Mouse (Mus musculus) heart, adult 9 months (tissue): ENCODE measurements around the gene Alpl.

Source experiments
- DNase-seq, 2 experiments: peaks; one replicate each; pipeline ENCODE4 v3.0.0; 2022; ENCODE audit warnings: low spot score in 2 of 2

Alpl gene

DNA sequence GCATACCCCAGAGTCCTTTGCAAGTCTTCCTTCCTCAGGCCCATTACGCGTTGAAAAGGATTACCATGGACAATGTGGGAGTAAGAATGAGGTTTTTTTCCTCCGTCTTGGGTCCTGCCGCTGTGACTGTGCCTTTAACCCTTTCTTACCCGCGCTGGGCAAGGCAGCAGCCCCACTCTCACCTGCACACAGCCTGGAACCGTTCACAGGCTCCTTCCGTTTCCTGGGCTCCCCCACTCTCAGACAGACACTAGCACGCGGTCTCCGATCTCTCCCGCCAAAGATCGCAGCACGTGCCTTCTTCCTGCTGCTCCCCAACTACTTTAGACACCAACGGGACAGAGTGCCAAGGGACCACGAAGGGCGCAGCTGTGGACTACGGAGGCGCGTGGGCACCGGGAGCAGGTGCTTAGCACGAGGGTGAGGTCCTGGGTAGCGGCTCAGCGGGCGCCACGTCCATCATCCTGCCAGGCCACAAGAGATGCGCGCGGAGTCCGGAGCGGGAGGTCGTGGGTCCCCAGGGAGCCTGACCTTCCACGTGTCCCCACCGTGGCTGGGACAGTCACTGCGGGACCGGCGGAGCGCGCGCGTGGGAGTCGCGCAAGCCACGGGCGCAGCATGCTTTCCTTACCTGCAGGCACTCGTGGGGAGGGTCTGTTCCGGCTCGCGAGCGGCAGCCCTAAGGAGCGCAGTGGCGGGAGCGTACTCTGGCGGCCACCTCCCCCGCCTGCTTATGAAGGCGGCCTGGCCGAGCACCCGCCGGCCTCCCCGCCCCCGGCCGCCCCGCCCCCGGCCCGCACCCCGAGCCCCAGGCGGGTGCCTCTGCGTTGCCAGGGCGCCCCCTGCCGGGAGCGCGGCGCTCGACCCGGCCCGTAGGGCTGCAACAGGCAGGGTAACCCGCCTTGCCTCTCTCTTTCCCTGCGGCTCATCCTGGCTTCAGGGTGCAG is at the start of gene Alpl:
Gene Alpl, minus strand, starts transcription at position 774 of the 947 bp plus-strand sequence.
- peak; percentile 54 to 67 for DNase-seq

DNA sequence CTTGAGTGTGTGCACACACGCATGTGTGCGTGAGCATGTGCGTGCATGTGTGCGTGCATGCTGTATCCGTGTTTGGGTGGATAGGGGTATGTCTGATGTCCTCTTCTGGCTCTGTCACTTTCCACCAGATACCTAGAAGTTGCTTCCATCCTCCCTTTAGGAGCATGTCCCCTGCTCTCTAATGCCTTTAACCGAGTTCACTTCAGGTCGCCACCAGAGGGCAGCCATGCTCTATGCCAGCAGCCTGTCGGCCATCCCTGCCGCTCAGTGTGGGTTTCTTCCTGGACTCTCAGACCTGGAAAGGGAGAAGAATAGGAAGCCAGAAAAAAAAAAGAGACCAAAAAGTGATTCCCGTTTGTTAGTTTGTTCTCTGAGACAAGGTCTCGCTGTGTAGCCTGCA is 48.5 kb upstream of the Alpl start:
- peak in 1 of 2 experiments; percentile 65 for DNase-seq

DNA sequence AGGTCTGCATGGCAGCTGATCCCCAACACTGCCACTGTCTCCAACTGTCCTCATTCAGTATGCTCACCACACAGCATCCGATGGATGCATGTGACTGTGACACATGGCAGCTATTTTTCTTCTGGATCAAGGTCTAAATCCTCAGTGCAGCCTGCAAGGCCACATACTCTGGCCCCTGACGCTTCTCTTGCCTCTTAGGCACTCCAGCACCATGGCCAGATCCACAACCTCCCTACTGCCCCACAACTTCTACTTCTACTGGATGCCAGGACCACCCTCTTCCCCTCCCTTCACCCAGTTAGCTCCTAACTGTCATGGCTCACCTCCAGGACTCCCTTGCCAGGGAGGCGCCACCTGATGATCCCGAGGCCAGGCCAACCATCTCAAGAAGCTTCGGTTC is 43.3 kb upstream of the Alpl start:
- DNase-seq, result no peak

- no peak for DNase-seq
These were observed 42.6 kb upstream of the Alpl start for GRCm38 (mm10) chr4:137838791-137839190.

GRCm38 (mm10) chr4:137837792-137838191 is 41.6 kb upstream of the Alpl start:
- peak; percentile 79 to 81 for DNase-seq

- no peak for DNase-seq
These were observed 40.6 kb upstream of the Alpl start for GRCm38 (mm10) chr4:137836741-137837140.

DNA sequence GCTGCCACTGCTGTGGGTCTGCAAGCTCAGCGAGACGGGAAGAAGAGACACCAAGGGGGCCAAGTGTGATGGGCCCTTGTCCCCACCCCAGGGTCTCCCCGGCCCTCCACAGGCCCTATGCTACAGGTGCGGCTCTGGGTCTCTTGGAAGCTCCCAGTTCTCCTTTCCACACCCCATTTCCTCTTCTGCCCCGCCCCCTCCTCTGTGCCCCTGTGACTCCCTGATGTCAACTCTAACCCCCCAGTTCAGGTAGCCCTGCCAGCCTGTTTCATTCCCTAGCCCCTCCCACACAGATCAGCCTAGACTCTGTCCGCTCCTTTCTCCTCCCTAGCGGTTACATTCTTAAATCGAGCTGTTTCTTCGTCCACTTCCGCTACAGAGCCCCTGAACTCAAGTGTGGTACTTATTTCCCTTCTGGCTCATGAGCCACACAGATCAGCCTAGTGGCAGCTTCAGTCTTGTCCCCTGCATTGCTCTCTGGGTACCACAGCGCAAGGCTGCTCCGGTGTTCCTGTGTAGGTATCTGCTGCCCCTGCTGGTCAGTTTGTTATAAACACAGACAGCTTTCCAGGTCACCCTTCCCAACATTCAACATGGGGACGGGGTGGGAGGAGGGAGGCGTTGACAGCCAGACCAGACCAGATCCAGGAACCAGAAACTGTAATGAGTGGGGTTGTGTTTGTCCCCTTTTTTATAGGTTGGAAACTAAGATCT is 39.6 kb upstream of the Alpl start:
- peak; percentile 81 to 85 for DNase-seq

- no peak for DNase-seq
These were observed 35.4 kb upstream of the Alpl start for GRCm38 (mm10) chr4:137831598-137831997.

DNA sequence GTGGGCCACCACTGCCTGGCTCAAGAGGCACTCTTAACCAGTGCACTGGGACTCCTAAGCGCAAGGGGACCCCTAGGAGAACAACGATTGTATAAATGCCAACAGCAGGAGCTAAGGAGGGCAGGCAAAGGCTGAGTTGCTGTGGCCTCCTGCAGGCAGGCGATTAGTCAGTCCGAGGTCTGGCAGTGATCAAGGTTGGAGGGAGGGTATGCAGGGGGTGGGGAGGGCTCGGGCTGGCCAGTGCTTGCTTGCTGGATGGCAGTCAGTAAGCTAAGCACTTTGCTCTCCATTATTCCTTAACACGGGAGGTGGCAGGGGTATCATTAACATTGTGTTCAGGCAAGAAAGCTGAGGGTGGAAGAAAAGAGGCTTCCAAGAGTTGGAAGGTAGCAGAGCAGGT is 34.2 kb upstream of the Alpl start:
- DNase-seq, result no peak

DNA sequence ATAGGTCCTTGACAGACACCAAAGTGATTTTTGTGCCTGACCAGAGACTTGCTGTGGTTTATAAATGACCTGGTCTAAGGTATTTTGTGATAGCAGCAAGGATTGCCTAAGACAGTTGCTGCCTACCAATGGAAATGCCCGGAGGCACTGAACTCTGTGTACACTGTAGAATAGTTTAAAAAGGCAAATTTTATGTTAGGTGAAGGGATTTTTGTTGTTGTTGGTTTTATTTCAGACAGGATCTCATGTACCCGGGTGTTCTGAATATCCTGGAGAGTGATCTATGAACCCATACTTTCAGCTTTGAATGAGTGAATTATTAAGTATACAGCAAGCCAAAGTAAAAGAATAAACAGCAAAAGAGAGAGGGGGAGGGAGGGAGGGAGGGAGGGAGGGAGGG is 28.7 kb upstream of the Alpl start:
- no peak for DNase-seq

DNA sequence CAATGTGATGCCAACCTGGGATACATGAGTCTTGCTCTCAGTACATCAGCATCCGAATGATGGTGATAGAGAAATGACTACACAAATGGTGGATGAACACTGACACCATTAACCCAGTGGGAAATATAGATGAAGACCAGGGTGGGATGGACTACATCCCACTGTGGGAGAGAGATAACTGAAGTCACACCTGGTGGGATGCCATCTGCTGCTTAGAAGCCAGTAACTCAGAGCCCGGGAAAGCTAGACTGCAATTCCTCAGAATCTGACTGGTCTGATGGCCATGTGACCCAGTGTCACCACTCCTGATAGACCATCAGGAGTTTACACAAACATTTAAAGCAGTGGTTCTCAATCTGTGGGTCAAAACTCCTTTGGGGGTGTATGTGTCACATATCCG is 27.4 kb upstream of the Alpl start:
- no peak for DNase-seq

GRCm38 (mm10) chr4:137822537-137822936 is 26.4 kb upstream of the Alpl start:
- DNase-seq, result no peak

GRCm38 (mm10) chr4:137820721-137821120 is 24.5 kb upstream of the Alpl start:
- DNase-seq, result peak; percentile 33 to 64

DNA sequence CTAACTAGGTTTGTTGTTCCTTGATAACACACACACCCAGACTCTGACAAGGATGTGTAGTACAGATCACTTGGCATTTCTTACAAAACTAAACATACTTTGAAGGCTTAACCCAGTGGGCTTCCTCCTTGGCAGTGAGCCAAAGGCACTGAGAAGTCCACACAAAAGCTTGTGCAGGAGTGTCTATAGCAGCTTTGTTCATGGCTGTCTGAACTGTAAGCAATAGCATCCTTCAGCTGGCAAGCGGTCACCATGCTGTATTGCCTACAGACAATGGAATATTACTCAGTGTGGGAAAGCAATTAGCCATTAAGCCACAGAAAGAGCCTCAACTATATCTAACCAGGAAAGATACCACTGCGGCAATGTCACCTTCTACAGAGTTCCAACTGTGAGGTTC is 23.3 kb upstream of the Alpl start:
- no peak for DNase-seq

DNA sequence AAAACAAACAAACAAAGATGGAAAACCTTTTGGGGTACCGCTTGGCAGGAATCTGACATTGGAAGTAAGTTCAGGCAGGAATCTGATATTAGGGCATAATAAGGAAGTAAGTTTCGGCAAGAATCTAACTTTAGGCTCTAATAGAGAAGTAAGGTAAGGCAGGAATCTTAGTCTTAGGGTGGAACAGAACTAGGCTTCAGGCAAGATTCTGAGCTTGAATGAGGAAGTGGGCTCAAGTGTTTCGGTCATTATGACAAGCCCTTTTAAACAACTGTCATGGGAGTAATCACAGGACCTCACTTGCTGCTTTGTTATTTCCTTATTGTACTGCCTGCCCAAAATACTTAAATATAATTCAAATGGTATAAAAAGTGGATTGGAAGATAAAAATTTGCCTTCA is 22.2 kb upstream of the Alpl start:
- DNase-seq, result no peak

- DNase-seq, result peak in 1 of 2 experiments; percentile 35
These were observed 20.0 kb upstream of the Alpl start for GRCm38 (mm10) chr4:137816216-137816615.

- no peak for DNase-seq
These were observed 19.3 kb upstream of the Alpl start for GRCm38 (mm10) chr4:137815473-137815872.

- DNase-seq, result peak; percentile 29 to 35
These were observed 18.0 kb upstream of the Alpl start for GRCm38 (mm10) chr4:137814140-137814539.

GRCm38 (mm10) chr4:137812946-137813708 is 16.9 kb upstream of the Alpl start:
- peak; percentile 57 to 63 for DNase-seq

DNA sequence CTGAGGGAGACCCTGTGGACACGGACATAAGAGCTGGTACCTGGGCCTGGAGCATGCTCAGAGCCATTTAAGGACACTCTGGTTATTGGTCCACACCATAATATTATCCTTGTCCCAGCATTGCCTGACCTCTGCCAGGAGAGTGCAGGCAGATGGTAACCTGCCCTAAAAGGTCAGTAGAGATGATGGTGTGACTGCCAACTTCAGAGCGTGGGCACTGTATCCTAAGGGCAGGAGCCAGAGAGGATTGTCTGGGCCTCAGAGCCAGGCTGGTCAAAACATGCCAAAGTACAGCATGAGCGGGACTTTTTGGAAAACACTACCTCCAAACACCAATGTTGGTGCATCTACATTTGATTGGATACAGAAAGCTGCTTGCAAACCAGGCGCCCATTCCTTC is 13.8 kb upstream of the Alpl start:
- DNase-seq, result no peak

- DNase-seq, result no peak
These were observed 11.2 kb upstream of the Alpl start for GRCm38 (mm10) chr4:137807301-137807851.

DNA sequence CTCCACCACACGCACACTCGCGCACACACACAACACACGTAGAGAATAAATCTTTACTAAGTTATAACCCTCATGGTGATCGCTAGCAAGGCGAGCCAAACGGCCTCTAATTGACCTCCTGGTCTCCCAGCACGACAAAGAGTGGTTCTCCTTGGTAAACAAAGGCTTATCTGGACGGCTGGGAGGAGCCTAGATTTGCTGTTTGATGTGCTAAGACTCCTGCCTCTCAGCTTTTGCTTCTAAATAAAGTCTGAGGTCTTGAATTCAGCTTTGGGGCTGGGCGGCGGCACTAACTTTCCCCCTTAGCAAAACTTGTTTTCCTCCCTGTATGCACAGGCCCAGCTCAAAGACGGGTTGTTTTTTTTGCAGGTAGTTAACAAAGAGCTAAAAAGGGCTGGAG is 5.0 kb upstream of the Alpl start:
- peak in 1 of 2 experiments; percentile 25 for DNase-seq
